Mouse (Mus musculus) MEL (cell line): Measurements from ENCODE around the gene Hoxb2. TPM values are rescaled to one million over a fixed set of nuclear protein-coding genes. Genes with fewer than 3 reads are reported as not detected.

Experiments
- DNase-seq: peaks from one replicate; pipeline ENCODE4 v3.0.0; 2011; ENCODE audit warnings: low read depth, low spot score
- H3K27ac ChIP-seq: 2 replicates; pipeline ENCODE4 v1.5.1; 2012; ENCODE audit warnings: low read depth, mild to moderate bottlenecking, control low read depth, low read length, moderate library complexity; ENCODE audit not compliant: control insufficient read depth
- H3K27me3 ChIP-seq, 2 experiments: fragments of 150-350 bp in 1 of 2; sonication (generic) in 1 of 2; 2 replicates each; pipeline ENCODE4 v1.6.1; 2012; ENCODE audit warnings: low read length in 2 of 2, mild to moderate bottlenecking in 2 of 2, improper control_type of control experiment in 1 of 2, moderate library complexity in 1 of 2; ENCODE audit not compliant: insufficient read depth in 2 of 2, control insufficient read depth in 1 of 2
- H3K36me3 ChIP-seq, 2 experiments: 2 replicates each; pipeline ENCODE4 v1.6.1; 2012 to 2014; ENCODE audit warnings: low read length in 2 of 2, improper control_type of control experiment in 1 of 2, inconsistent platforms in 1 of 2, mild to moderate bottlenecking in 1 of 2; ENCODE audit not compliant: insufficient read depth in 2 of 2, control insufficient read depth in 1 of 2
- H3K4me1 ChIP-seq, 2 experiments: fragments of 150-350 bp in 1 of 2; sonication (generic) in 1 of 2; 2 replicates each; pipeline ENCODE4 v1.6.1; 2012; ENCODE audit warnings: low read length in 2 of 2, improper control_type of control experiment in 1 of 2, mild to moderate bottlenecking in 1 of 2; ENCODE audit not compliant: insufficient read depth in 2 of 2, control insufficient read depth in 1 of 2
- H3K4me3 ChIP-seq, 2 experiments: fragments of 150-350 bp in 1 of 2; sonication (generic) in 1 of 2; 2 replicates each; pipeline ENCODE4 v1.5.1; 2012; ENCODE audit warnings: low read depth in 2 of 2, low read length in 2 of 2, mild to moderate bottlenecking in 2 of 2, moderate library complexity in 2 of 2, control low read depth in 1 of 2, improper control_type of control experiment in 1 of 2; ENCODE audit not compliant: control insufficient read depth in 1 of 2, insufficient read depth in 1 of 2
- H3K79me2 ChIP-seq: 2 replicates; pipeline ENCODE4 v1.6.1; 2012; ENCODE audit warnings: mild to moderate bottlenecking, low read length, moderate library complexity; ENCODE audit not compliant: control insufficient read depth, poor library complexity, insufficient read depth
- H3K9ac ChIP-seq: 2 replicates; pipeline ENCODE4 v1.6.1; 2012; ENCODE audit warnings: low read depth, mild to moderate bottlenecking, control low read depth, low read length, moderate library complexity; ENCODE audit not compliant: control insufficient read depth, poor library complexity, severe bottlenecking
- H3K9me3 ChIP-seq: fragments of 150-350 bp; sonication (generic); replicated peaks from 2 replicates; pipeline ENCODE4 v1.6.1; 2012; ENCODE audit warnings: mild to moderate bottlenecking, low read length, improper control_type of control experiment, moderate library complexity; ENCODE audit not compliant: insufficient read depth
- BHLHE40 ChIP-seq: IDR thresholded peaks from 2 replicates; pipeline ENCODE4 v1.6.1; 2012; ENCODE audit warnings: low read depth, mild to moderate bottlenecking, inconsistent platforms, low read length, improper control_type of control experiment, borderline replicate concordance
- CHD2 ChIP-seq: IDR thresholded peaks from 2 replicates; pipeline ENCODE4 v1.6.1; 2011; ENCODE audit warnings: low read length, improper control_type of control experiment
- ELF1 ChIP-seq: IDR thresholded peaks from 2 replicates; pipeline ENCODE4 v1.6.1; 2014; ENCODE audit warnings: low read depth, mild to moderate bottlenecking, inconsistent platforms, low read length, improper control_type of control experiment, moderate library complexity
- GABPA ChIP-seq: IDR thresholded peaks from 2 replicates; pipeline ENCODE4 v1.6.1; 2012; ENCODE audit warnings: low read depth, mild to moderate bottlenecking, inconsistent platforms, low read length, improper control_type of control experiment, moderate library complexity
- GATA1 ChIP-seq: IDR thresholded peaks from 2 replicates; pipeline ENCODE4 v1.6.1; 2011; ENCODE audit warnings: low read depth, low read length, improper control_type of control experiment
- JUND ChIP-seq: IDR thresholded peaks from 2 replicates; pipeline ENCODE4 v1.6.1; 2011; ENCODE audit warnings: low read depth, mild to moderate bottlenecking, improper control_type of control experiment, low read length
- KAT2A ChIP-seq: conservative IDR thresholded peaks from 2 replicates; pipeline ENCODE4 v1.6.1; 2012; ENCODE audit warnings: low read depth, low read length, improper control_type of control experiment, inconsistent platforms
- MAZ ChIP-seq: IDR thresholded peaks from 2 replicates; pipeline ENCODE4 v1.6.1; 2012; ENCODE audit warnings: low read depth, mild to moderate bottlenecking, inconsistent platforms, low read length, improper control_type of control experiment
- MXI1 ChIP-seq: IDR thresholded peaks from 2 replicates; pipeline ENCODE4 v1.6.1; 2011; ENCODE audit warnings: mild to moderate bottlenecking, low read depth, low read length, improper control_type of control experiment
- MYC ChIP-seq: IDR thresholded peaks from 2 replicates; pipeline ENCODE4 v1.6.1; 2011; ENCODE audit warnings: low read depth, mild to moderate bottlenecking, low read length, improper control_type of control experiment, moderate library complexity
- NRF1 ChIP-seq: IDR thresholded peaks from 2 replicates; pipeline ENCODE4 v1.6.1; 2014; ENCODE audit warnings: low read depth, mild to moderate bottlenecking, inconsistent platforms, low read length, improper control_type of control experiment, moderate library complexity; ENCODE audit not compliant: poor library complexity, insufficient read depth, severe bottlenecking
- POLR2AphosphoS5 ChIP-seq: IDR thresholded peaks from 2 replicates; pipeline ENCODE4 v1.6.1; 2012; ENCODE audit warnings: low read depth, borderline replicate concordance, mild to moderate bottlenecking, inconsistent platforms, low read length, moderate library complexity, mixed read lengths
- RAD21 ChIP-seq: IDR thresholded peaks from 2 replicates; pipeline ENCODE4 v1.6.1; 2011; ENCODE audit warnings: mild to moderate bottlenecking, low read depth, low read length, improper control_type of control experiment
- RCOR1 ChIP-seq: IDR thresholded peaks from 2 replicates; pipeline ENCODE4 v1.6.1; 2012; ENCODE audit warnings: low read depth, mild to moderate bottlenecking, inconsistent platforms, low read length, improper control_type of control experiment
- TCF12 ChIP-seq: IDR thresholded peaks from 2 replicates; pipeline ENCODE4 v1.6.1; 2014; ENCODE audit warnings: low read depth, mild to moderate bottlenecking, inconsistent platforms, low read length, improper control_type of control experiment, moderate library complexity
- UBTF ChIP-seq: IDR thresholded peaks from 2 replicates; pipeline ENCODE4 v1.6.1; 2012; ENCODE audit warnings: low read depth, mild to moderate bottlenecking, inconsistent platforms, low read length, improper control_type of control experiment, moderate library complexity, borderline replicate concordance; ENCODE audit not compliant: insufficient read depth
- USF2 ChIP-seq, 2 experiments: IDR thresholded peaks; 2 replicates each; pipeline ENCODE4 v1.6.1; 2011 to 2012; ENCODE audit warnings: improper control_type of control experiment in 2 of 2, low read length in 2 of 2, borderline replicate concordance in 1 of 2, inconsistent platforms in 1 of 2, low read depth in 1 of 2, mild to moderate bottlenecking in 1 of 2; ENCODE audit not compliant: insufficient read depth in 1 of 2
- ZC3H11A ChIP-seq: IDR thresholded peaks from 2 replicates; pipeline ENCODE4 v1.6.1; 2012; ENCODE audit warnings: low read depth, mild to moderate bottlenecking, inconsistent platforms, low read length, improper control_type of control experiment
- ZKSCAN1 ChIP-seq: IDR thresholded peaks from 2 replicates; pipeline ENCODE4 v1.6.1; 2012; ENCODE audit warnings: low read depth, mild to moderate bottlenecking, inconsistent platforms, low read length, improper control_type of control experiment, moderate library complexity
- ZMIZ1 ChIP-seq: IDR thresholded peaks from 2 replicates; pipeline ENCODE4 v1.6.1; 2012; ENCODE audit warnings: low read depth, mild to moderate bottlenecking, inconsistent platforms, low read length, improper control_type of control experiment, moderate library complexity
- polyA plus RNA-seq, 2 experiments: library from polyadenylated mRNA; stranded (reverse) in 1 of 2; unstranded in 1 of 2; fragments of >175 nt in 1 of 2; fragments of >200 nt in 1 of 2; gene quantifications; 2 replicates each; pipeline versions ENCODE4 v1.2.1 to v1.2.4; 2012; ENCODE audit warnings: low replicate concordance in 2 of 2, low read depth in 1 of 2; ENCODE audit not compliant: insufficient read length in 2 of 2, insufficient read depth in 1 of 2, missing spikeins in 1 of 2
- total RNA-seq: library from RNA; depleted of rRNA; stranded (reverse); fragments of 300-350 nt; gene quantifications from 2 replicates; pipeline ENCODE4 v1.2.3, GENCODE M21; 2012; rRNA removed

Gene Hoxb2
- total RNA-seq, result not detected in 2 replicates
- polyA plus RNA-seq, result not detected

DNA sequence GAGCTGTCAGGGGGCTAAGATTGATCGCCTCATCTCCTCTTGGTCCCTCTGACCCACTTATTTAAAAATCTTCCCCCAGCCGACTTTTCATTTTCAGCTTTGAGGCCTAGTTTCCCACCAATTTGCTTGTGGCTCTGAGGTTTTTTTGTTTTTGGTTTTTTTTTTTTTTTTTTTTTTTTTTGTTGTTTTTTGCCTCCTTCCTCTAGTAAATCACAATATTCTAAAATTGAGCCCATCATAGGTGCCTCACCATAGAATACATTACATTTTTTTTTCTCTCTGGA, at the start of gene Hoxb2:
TSS of gene Hoxb2 (plus strand) at position 185 of the 284 bp plus-strand sequence.
- Histone ChIP-seq H3K79me2 (no peaks in the 10 kb centered on the region), H3K4me3 (no peak within 1 kb of the TSS), H3K4me1 (no peaks in the 10 kb centered on the region), H3K36me3 (no peaks in the 10 kb centered on the region), H3K27me3 (peaks cover 0 to 3% of the 10 kb centered on the region in 2 experiments; a peak in 2 of 4 replicates), H3K9ac (no peak within 1 kb of the TSS), H3K27ac (no peak within 1 kb of the TSS), H3K9me3 (no peaks in the 10 kb centered on the region)
- DNase-seq, result no peak
- TF ChIP-seq MAZ (no peak), ELF1 (no peak), MYC (no peak), POLR2AphosphoS5 (no peak), GATA1 (no peak), ZMIZ1 (no peak), MXI1 (no peak)

DNA sequence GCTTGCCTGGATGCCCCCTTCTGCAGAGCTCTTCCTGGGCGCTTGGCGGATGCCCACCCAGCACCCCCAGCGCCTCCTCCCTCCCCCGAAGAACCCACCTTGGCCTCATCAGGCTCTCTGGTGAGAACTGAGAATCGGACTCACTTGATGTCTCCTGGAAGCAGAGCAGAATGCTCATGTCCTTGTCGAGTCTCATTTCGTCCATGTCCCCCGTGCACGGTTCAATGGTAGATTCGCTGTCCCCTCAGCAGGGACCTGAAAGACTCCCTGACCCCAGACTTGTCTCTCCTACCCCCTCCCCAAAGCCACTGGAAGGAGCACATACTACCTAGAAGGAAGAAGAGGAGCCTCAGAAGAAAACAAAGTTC, 49.3 kb upstream of the Hoxb2 start:
- TF ChIP-seq BHLHE40 (no peak), USF2 (IDR thresholded peaks at IDR 0.05; ENCODE audit: borderline replicate concordance in 1 of 2, insufficient read depth in 1 of 2, low read depth in 1 of 2, low read length in 2 of 2) (no peak), MXI1 (no peak), UBTF (no peak), ZC3H11A (no peak), KAT2A (no peak), GABPA (no peak), ZKSCAN1 (no peak), ZMIZ1 (no peak)
- H3K9me3 ChIP-seq, result no peaks in the 10 kb centered on the region
- peaks cover 8 to 9% of the 10 kb centered on the region in 2 experiments for H3K27me3 ChIP-seq
- H3K79me2 ChIP-seq, result no peaks in the 10 kb centered on the region
- H3K36me3 ChIP-seq, result no peaks in the 10 kb centered on the region
- no peak overlapping the region for H3K4me3 ChIP-seq
- H3K9ac ChIP-seq, result no peak overlapping the region
- no peak for DNase-seq
- no peak overlapping the region for H3K27ac ChIP-seq
- no peaks in the 10 kb centered on the region for H3K4me1 ChIP-seq

DNA sequence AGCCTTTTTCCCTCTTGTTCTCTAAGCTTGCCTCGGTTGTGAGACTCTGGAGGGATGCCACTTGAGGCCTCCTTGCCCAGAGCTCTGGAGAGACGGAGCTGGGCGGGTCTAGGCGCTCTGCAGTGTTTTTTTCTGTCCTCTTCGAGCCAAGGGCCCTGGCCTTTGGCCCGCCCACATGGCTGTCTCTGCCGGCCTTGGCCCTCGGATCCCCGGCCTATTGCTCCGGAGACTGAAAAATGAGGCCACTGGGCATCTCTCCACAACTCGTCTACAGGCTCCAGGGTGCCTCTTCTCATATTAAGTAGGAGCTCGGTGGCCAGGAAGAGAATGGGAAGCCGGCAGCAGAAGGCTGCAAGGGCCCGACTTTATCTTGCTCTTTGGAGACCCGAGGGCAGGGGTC, 48.5 kb upstream of the Hoxb2 start:
- H3K9me3 ChIP-seq, result no peaks in the 10 kb centered on the region
- no peaks in the 10 kb centered on the region for H3K36me3 ChIP-seq
- H3K9ac ChIP-seq, result no peak overlapping the region
- DNase-seq, result no peak
- no peak overlapping the region for H3K27ac ChIP-seq
- no peaks in the 10 kb centered on the region for H3K4me1 ChIP-seq
- TF ChIP-seq CHD2, result no peak
- TF ChIP-seq RAD21, result no peak
- TF ChIP-seq ZKSCAN1, result no peak
- no peak for TF ChIP-seq BHLHE40
- TF ChIP-seq JUND, result no peak
- TF ChIP-seq ZC3H11A, result no peak
- no peak for TF ChIP-seq POLR2AphosphoS5
- no peak for TF ChIP-seq TCF12
- TF ChIP-seq RCOR1, result no peak
- no peak for TF ChIP-seq NRF1
- peaks cover 4 to 7% of the 10 kb centered on the region in 2 experiments for H3K27me3 ChIP-seq
- no peak overlapping the region for H3K4me3 ChIP-seq
- no peaks in the 10 kb centered on the region for H3K79me2 ChIP-seq
